Mouse (Mus musculus) splenic B cell, adult 2 months (primary cell): ENCODE data around the gene Scn2b.

ENCODE experiments used
- DNase-seq: peaks from one replicate; pipeline ENCODE4 v3.0.0-alpha.2; 2011; ENCODE audit warnings: low read depth, low spot score
- H3K27me3 ChIP-seq: 2 replicates; pipeline ENCODE4 v1.6.1; 2012; ENCODE audit warnings: mild to moderate bottlenecking, low read length, moderate library complexity, mixed read lengths; ENCODE audit not compliant: control insufficient read depth, poor library complexity, insufficient read depth, severe bottlenecking
- H3K36me3 ChIP-seq: 2 replicates; pipeline ENCODE4 v1.6.1; 2012; ENCODE audit warnings: mild to moderate bottlenecking, low read length, moderate library complexity, mixed read lengths; ENCODE audit not compliant: control insufficient read depth, poor library complexity, insufficient read depth, severe bottlenecking

Scn2b gene

DNA sequence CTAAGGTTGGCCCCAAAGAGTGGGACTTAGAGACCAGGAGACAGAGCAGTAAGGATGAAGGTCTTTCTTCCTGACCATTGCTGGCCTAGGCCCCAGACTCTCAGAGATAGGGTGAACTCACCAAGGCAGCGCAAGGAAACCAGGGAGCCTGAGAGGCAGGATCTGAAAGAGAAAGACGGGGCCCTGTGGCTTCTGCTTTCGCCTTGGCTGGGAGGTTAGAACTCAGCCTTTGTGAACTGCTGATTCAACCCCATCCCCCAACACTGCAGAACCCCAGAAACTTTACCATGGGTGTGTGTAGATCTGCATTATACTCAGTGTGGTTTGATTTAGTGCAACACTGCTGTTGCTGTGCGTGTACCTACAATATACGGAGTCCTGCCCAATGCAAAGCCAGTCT, 61.7 kb downstream of the Scn2b start:
- Histone ChIP-seq H3K27me3 (no peaks in the 10 kb centered on the region), H3K36me3 (no peaks in the 10 kb centered on the region)
- peak; percentile 14 for DNase-seq
